Mouse (Mus musculus) cerebral cortex, adult 2 months (tissue): ENCODE measurements around the gene Cd79b.

Experiments
- WGBS: fragments of 180-500 bp; shearing (Covaris S2); methylation state at CpG from one replicate; pipeline ENCODE4 v1.1.7; 2018; 5-methylcytosine and 5-hydroxymethylcytosine counted together

The Cd79b gene

DNA sequence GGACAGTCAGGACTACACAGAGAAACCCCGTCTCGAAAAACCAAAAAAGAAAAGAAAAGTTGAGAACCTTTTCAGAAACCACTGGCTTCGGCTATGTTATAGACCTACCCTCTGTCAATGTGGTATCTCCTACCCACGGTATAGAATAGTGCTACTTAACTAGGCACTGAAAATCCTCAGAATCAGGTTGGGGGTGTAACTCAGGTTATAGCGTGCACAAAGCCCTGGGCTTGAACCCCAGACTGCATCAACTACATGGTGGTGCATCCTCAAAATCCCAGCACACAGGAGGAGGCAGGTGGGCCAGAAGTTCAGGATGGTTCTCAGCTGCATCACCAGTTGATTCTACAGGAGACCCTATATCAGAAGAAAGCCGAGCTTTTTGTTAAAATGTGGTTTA lies 40.8 kb downstream of the Cd79b start:
- 96% methylated on average over 6 of the region's 6 CpGs for WGBS

DNA sequence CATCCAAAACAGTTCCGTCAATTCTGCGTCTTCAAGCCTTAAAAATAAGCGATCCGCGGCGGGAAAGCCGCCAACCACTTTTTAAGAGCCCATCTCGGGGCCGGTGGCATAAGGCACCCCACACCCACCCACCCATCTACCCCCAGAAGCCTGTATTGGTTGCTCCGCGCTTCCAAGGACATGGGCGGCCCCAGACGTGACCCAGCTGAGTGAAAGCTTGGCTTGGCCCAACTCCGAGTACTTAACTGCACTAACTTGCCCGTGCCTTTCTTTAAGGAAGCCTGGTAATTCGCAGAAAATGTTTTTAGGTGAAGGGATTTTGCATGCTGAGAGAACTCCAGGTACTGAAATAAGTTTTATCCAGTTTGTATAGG lies 41.3 kb downstream of the Cd79b start:
- WGBS = 7% methylated on average over 16 of the region's 16 CpGs

DNA sequence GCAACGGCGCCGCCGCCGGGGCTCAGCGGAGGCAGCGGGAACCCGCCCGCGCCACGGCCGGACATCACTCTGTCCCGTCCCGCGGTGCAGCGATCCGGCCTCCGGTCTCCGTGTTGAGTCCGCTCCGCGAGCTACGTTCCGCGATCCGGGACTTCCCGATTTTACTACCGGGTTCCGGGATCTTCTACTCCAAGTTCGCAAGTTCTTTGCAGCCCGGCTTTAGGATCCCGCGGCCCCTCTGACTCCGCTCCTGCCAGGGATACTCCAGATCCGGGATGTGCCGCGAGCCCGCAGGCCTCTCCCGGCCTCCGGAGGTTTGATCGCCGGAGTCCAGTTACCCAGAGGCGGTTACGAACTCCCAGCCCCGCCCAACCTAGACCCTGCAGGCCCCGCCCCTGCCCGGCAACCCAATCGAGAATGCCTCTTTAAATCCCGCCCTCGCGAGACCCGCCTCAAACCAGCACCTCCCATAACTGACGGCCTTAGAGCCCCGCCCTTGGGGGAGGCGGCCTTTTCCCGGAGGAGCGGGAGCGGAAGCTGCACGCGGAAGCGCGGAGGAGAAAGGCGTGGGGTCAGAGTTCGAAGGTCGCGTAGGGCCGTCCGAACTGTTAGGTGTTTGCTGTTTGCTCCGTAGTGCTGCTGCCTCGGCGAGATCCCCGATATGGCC lies 41.8 kb downstream of the Cd79b start, which contains the start of gene Smarcd2:
Gene Smarcd2 (minus strand): TSS at position 329 of the 667 bp plus-strand sequence.
- under 1% methylated on average over 72 of the region's 72 CpGs for WGBS

DNA sequence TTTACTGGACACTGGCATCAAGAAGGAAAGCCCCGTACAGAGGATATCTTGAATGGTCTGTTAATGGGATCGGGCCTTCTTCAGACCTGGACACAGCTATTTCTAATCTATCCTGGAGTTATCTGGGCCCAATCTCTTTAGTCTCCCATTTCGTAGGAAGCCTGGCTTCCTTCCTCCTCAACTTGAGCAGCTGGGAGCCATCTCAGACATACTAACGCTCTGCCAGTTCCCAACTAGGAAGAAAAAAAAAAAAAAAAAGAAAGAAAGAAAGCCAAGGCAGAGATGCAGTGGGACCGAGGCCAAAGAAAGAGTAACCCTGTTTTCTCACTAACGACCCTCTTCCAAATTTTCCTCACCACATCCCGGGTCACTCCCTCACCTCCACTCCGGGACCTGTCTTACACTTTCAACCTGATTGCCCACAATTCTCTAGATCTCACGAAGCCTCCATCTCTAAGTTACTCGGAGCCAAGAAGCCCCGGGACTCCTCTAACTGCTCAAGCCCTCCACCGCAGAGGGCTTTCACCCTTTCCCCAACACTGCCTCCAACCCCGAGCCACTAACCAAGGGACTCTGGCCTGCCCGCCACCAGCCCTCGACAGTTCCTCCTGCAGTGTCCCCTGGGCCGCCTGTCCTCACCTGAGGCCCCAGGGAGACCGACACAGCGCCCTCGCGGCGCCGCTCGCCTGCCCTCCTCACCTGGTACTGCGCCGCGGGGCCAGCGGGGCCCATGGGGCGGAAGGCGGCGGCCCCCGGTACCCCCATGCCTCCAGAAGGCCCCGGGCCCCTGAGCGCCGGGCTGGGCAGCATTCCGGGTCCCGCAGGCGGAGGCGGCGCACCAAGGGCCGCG lies 42.5 kb downstream of the Cd79b start:
- under 1% methylated on average over 41 of the region's 41 CpGs for WGBS

DNA sequence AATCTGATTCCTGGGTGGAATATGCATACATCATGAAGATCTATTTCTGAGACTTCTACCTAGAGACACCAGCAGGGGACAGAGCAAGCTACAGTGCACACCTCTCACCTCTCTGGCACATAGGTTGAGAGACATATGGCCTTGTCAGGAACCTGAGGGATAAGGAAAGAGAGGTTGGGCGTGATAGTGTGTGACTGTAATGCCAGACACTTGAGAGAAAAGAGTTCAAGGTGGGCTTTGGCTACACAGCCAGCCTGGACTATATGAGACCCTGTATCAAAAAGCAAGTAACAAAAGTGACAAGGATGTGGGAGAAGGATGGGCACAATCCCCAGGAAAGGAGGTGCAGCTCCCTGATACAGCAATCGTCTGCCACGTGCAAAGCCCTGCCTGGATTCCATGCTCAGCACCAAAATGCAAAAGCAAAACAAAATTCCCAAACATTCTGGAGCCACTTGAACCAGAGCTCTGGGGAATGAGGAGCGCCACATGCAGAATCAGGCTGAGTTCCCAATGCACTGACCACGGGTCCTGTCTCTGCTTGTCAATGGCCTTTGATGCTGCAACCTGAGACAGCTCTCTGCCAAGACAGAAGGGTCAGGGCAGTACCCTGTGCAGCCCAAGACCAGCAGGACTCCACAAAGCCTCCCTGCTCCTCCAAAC lies 43.3 kb downstream of the Cd79b start:
- 25% methylated on average over 5 of the region's 5 CpGs for whole genome bisulfite sequencing

DNA sequence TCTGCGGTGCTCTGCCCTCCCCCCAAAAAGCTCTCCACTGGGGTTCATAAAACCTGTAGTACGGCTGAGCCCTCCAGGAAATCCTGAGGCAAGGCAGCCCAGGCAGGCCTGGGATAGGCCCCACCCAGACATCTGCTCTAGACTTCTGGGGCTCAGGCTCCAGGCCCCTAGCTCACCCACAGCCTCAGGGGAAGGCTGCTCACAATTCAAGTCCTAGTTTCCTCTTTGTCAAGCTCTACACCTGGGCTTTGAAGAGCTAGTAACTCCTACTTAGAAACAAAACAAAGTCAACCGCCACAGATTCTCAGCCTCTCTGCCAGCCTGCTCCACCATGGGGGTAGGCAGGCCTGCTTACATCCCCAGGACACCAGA lies 45.5 kb downstream of the Cd79b start:
- WGBS = 36% methylated on average over 3 of the region's 3 CpGs

DNA sequence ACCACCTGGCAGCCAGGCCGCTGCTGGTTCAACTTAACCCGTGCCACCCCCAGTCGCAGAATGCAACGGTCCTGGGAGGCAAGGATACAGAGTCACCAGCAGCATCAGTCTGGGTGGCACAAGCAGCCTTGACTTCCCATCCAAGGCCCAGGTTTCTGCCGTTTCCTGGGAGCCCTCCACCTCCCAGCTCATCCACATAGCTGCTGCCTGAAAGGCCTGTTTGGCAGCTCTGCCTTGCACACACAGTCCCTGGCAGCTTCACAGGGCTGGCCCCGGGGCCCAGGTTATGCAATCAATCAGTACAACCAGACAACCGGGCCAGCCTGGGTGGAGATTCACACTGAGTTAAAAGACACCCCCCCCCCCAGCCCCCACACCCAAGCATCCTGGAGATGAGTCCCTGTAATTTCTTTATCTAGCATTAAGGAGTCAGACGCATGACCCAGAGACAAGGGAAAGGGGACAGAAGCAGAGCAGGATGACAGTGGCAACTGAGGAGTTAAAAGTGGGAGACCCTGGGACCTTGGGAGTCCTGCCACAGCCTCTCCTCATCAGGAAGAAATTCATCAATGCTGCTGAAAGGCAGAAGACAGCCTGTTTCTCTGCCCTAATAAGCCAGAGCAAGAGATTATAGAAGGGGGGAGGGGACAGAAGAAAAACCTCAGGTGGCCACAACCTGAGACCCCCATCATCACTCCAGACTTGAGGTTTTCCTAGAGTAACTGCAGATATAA lies 46.1 kb downstream of the Cd79b start:
- WGBS = 43% methylated on average over 8 of the region's 8 CpGs

DNA sequence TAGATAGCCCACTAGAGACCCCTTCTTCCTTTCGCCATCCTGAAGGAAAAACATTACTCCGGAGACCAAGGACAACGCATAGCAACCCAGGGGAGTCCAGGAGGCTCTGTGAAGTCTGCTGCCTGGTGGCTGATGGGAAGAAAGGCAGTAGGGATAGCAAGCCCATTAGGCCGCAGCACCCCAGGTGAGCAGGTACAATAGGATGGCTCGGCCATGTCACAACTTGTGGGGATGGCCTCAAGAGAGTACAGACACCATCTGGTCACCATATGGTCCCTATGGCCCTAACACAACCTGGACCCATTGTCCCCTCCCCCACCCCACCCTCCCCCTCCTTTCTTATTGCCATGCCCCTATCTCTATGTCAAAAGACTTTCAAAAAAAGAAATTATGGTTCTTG lies 46.7 kb downstream of the Cd79b start:
- 91% methylated on average over 5 of the region's 5 CpGs for WGBS

DNA sequence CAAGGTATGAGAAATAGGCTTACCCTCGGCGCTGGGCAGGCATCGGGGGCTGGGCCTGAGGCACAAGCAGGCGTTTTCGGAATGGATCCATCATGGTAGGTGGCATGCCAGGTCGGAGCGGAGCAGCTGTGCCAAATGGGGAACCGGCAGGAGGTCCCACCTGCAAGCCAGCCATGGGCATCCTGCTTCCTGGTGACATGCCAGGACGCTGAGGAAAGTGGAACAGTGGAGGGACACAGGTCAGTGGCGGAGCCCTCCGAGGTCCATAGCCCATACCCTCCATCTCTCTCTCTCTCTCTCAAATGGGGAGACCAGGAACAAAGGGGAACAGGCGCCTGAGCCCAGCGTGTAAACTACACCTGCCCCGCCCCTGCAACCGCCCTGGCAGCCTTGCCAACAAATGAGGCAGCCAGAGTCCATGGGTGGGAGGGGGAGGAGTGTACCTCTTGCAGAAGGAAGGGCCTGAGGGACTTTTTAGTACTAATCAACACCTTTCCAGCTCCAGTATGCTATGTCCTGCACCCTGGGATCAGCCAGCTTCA lies 47.2 kb downstream of the Cd79b start:
- WGBS = 59% methylated on average over 15 of the region's 15 CpGs

DNA sequence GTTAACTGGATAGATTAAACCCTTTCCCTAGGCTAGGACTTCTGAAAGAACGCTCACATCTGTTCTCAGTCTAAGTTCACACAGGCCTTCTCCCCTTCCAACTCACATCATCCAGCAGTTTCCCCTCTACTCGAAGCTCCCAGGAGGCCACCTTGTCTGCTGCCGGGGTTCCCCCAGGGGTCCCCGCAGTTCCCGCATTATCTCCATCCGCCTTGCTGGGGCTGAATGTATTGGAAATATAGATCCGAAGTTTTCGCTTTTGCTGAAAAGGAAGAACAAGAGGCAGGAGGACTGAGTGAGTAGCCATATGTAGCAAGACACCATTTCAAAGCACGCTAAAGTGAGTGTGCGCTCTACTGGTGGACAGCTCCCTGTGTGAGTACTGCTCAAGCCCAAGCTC lies 48.1 kb downstream of the Cd79b start:
- WGBS = 89% methylated on average over 10 of the region's 10 CpGs

DNA sequence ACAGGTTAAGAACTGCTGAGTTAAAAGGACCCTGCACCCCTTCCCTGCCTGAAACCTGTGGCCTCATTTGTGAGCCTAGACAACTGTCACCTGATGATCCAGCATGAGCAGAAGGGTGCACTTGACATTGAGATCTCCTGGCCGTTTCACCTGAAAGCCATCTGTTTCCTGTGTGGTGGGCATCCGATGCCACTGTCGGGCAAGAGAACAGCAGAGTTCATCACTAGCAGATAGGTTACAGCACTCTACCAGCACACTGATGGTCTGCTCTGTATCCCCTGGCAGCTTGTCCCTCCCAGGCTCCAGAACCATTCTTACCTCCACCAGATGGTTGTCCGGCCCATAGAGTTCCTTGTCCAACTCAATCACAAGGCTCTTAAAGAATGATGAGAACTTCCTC lies 49.0 kb downstream of the Cd79b start:
- 91% methylated on average over 4 of the region's 4 CpGs for WGBS

DNA sequence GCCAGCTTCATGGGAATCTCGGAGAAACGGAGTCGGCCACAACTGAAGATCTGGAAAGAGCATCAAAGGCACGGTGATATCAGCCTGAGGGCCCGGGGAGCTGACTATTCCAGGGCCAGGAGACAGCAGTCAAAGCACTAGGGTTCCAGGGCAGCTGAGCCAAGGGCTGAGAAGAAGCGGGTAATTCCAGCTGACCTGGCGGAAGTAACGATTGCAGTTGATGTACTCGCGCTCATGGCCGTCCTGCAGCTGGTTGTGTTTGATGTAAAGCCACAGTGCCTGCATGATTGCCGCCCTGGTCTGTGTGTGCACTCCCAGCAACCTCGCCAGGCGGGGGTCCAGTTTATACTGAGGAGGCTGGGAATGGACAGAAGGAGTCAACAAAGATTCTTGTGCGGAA lies 49.6 kb downstream of the Cd79b start:
- WGBS = 91% methylated on average over 15 of the region's 15 CpGs

DNA sequence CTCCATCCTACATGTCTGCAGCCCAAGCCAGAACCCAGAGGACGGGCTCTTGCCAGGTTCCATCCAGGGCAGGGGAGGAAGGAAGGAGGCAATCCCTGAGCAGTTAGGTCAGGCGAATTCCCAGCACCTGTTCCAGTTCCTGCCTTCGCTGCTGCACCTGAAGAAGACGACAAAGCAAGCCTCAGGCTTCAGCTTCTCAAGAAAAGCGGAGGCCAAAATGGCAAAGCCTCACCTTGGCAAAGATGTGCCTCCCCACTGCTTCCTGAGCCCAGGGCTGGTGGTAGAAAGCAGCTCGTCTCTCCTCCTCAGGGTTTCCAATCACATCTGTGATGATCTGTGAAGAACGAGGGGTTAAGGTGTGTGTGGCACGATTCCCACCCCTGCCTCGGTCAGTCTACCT lies 50.6 kb downstream of the Cd79b start:
- 81% methylated on average over 9 of the region's 9 CpGs for WGBS
